Mouse (Mus musculus) inflammation-experienced regulatory T-cells, adult 6 months (primary cell): ENCODE results near the gene Akap14. TPM values are rescaled to one million over a fixed set of nuclear protein-coding genes. Genes with fewer than 3 reads are reported as not detected.
"Not testable (repeated sequence)": the region's sequence is repeated elsewhere in the genome, so short reads cannot be mapped to it uniquely, and the experiment has no call there.

ENCODE experiments used
- ATAC-seq: one replicate; pipeline ENCODE4 v1.8.0; 2017
- polyA plus RNA-seq, 3 experiments: library from polyadenylated mRNA; unstranded; fragments of 100-300 nt; shearing (Covaris generic); gene quantifications; one replicate each; pipeline ENCODE4 v1.2.1; 2017

Gene Akap14
- under 1 TPM in 2 of 3 experiments, not detected in 1; 0.33 to 0.53 TPM for polyA plus RNA-seq

DNA sequence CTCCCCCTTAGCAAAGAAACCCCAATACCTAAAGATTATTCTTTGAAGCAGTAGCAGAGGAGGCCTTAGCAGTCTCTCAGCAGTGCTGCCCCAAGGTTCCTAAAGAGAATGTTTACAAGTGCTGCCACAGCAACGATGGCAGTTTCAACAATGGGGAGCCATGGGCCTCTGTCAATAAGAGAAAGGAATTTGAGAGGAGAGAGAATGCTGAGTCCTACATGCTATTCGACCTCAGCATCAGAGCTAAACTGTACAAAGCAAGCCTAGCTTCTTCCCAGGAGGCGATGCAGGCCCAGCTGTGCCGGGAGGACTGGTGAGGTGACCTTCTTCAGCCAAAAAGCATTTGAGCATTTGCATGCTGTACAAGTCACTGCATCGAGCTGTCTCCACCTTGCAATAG lies at the start of gene Akap14:
Akap14 (minus strand) TSS at position 101 of the 400 bp plus-strand sequence.
- no peak for ATAC-seq

DNA sequence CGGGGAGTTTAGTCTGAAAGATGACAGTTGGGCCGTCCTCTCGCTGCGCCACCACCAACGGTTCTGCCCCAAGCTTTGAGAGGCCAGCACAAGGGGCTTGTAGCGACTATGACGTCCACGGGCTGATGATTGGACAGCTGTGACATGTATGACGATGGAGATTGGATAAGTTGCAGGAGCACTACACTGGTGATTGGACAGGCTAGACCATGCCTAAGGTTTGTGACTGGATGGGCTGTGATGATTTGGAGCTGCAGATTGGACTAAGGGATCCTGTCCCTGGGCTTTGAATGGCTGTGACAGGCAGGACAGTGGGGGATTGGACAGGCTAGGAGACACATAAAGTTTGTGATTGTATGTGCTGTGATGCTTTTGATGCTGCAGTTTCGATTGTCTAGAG lies 42.3 kb upstream of the Akap14 start, which contains the start of gene Gm9:
Gm9 (minus strand) TSS at position 101 of the 400 bp plus-strand sequence.
- no peak for ATAC-seq

DNA sequence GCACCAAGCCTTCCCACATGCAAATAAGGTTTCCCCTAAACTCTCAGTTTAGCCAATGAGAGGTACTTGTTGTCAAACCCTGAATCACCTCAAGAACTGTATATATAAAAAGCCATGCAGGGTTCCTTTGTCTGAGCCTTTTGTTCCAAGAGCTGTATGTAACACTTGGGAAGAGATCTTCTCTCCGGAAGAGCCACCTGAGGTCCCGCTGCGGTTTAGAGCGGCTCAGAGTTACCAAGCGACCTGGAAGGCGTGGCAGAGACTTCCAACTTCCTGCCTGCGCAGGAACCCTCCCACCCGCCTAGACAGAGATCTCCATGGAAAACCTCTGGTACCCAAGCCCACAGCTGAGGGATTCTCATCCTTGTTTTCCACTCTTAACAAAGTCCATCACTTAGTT lies 30.0 kb upstream of the Akap14 start:
- ATAC-seq = no peak

DNA sequence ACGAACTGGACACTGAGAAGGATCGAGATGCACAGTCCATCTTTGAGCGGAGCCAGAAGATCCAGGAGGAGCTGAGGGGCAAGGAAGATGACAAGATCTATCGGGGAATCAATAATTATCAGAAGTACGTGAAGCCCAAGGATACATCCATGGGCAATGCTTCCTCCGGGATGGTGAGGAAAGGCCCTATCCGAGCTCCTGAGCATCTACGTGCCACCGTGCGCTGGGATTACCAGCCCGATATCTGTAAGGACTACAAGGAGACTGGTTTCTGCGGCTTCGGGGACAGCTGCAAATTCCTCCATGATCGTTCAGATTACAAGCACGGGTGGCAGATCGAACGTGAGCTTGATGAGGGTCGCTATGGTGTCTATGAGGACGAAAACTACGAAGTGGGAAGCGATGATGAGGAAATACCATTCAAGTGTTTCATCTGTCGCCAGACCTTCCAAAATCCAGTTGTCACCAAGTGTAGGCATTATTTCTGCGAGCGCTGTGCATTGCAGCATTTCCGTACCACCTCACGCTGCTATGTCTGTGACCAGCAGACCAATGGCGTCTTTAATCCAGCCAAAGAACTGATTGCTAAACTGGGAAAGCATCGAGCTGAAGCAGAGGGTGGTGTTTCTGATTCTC lies 23.2 kb upstream of the Akap14 start:
- peak; percentile 40 for ATAC-seq

GRCm38 (mm10) chrX:37191105-37191743 lies 22.6 kb upstream of the Akap14 start, which contains the start of the genes Ndufa1 and Rnf113a1:
Gene Ndufa1 (minus strand): TSS chrX:37191163.
Gene Rnf113a1 (plus strand): TSS chrX:37191245.
- peak; percentile 82 for ATAC-seq

- peak; percentile 12 for ATAC-seq
These were observed 22.1 kb upstream of the Akap14 start for GRCm38 (mm10) chrX:37190755-37191104.

DNA sequence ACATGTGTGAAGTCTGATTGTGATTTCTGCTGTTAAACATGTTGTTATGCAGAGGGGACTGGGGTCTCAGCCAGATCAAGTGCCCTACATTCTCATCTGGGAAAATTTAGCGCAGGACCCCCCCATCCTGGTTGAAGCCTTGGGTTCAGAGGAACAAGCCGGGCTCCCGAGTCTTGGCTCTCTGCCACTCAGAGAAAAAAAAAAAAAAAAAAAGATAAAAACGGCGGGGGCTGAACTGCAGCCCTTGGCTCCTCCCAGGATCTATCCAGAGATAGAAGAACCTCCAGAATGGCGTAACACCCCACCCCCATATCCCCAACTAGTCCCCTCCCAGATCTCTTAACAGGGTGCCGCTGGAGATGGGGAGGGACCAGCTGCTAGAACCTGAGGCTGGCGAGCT lies 15.8 kb upstream of the Akap14 start:
- not testable (repeated sequence) for ATAC-seq

DNA sequence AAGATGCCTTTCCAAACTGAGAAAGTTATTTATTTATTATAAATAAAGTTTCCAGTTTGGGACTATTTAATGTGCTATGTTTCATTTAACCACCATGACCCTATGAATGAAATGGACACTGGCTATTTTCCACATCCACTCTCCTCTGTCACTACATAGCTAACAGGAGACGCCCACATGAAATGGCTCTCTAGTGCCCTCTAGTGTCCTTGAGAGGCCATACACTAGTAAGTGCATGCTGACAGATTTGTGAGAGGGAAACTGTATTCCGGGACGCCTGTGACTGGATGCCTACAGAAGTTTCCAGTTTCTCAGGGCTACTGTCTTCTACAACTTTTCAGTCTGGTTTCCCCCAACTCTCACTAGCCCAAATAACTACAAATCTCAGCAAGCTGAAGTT lies 1.6 kb downstream of the Akap14 start:
- peak; percentile 77 for ATAC-seq

- ATAC-seq = no peak
These were observed 5.5 kb downstream of the Akap14 start for GRCm38 (mm10) chrX:37163115-37163514.

DNA sequence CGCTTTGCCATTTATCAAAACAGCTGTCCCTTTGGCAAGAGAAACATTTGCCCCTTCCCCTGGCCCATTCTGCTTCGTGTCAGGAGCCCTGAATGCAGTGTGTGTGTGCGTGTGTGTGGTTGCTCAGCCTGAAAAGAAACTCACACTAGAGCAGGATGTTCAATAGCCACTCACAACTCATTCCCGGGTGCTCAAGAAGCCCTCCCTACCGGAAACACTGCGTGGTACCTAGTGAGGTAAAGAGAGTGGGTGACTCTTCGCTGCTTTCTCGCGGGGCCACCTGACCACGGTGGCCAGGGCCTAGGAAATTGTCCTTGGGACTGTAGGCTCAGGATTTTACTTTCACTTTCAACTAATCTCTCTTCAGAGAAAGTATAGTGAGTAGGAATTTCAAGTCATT lies 7.5 kb downstream of the Akap14 start:
- ATAC-seq = peak; percentile 81

DNA sequence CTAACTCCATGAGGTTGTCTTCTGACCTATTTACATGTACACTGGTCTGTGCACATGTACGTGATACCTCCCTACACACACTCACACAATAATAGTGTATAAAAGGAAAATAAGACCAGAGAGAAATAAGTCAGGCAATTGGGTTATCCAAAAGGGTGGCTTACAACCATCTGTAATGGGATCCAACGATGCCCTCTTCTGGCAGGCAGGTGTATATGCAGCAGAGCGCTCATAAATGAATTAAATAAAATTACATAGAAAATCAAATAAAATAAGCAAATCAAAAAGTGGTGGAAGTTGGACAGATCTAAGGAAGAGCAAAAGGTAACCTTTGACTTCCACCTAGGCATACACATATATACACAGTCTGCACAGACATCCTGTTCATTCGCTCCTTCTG lies 10.8 kb downstream of the Akap14 start:
- peak; percentile 62 for ATAC-seq

DNA sequence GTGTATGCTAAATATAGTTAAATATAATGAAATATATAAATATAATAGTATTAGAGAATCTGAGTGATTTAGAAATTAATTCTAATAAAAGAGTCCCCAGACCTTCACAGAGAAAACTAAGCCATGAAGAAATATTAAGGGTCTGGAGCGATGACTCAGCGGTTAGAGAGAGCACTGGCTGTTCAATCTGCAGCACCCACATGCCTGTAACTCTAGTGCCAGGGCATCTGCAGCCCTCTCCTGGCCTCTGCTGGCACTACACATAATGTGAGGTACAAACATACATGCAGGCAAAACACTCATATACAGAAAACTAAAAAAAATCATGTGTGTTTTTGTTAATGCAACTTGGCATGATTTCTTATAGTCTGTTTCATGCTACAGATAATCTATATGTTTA lies 23.7 kb downstream of the Akap14 start:
- ATAC-seq = peak; percentile 58

GRCm38 (mm10) chrX:37144498-37144897 lies 24.1 kb downstream of the Akap14 start:
- ATAC-seq = not testable (repeated sequence)

DNA sequence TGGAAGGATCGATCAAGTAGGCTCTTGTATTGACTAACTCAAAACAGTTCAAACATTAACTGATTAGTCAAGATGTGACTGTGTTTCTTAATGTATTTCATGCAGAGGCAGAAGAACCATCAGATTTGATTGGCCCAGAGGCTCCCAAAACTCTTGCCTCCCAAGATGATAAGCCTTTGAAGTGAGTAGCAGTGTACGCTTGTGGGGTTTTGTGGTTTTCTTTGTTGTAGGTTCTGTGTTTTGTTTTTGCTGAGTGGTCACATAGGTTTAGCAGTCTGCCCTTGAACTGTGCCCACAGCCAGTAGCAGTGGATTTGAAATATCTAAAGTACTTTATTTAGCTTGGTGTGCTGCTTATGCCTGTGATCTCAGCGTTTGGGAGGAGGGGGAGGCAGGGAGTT lies 26.9 kb downstream of the Akap14 start:
- peak; percentile 87 for ATAC-seq

DNA sequence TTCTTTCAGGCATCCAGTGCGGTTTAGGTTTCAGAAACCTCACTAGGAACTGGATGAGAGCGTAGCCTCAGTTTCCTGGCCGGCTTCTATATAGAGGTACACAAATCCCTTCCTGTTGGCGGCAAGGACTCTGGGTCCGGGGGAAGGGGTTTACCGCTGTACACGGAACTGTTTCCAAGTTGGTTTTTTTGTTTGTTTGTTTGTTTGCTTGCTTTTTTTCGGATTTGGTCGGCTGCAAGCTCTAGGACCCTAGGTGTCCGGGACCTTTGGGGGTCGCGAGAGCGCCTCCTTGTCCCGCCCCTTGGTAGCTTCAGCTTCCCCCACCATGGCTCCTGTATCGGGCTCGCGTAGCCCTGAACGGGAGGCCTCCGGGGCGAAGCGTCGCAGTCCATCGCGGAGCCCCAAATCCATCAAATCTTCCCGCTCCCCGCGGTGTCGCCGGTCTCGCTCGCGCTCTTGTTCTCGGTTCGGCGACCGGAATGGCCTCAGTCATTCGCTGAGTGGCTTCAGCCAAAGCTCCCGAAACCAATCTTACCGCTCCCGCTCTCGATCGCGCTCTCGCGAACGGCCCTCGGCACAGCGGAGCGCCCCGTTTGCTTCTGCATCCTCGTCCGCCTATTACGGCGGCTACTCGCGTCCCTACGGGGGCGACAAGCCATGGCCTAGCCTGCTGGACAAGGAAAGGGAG lies 41.8 kb downstream of the Akap14 start, which contains the start of gene Nkap:
Nkap (plus strand) TSS at position 125 of the 688 bp plus-strand sequence.
- peak; percentile 86 for ATAC-seq

DNA sequence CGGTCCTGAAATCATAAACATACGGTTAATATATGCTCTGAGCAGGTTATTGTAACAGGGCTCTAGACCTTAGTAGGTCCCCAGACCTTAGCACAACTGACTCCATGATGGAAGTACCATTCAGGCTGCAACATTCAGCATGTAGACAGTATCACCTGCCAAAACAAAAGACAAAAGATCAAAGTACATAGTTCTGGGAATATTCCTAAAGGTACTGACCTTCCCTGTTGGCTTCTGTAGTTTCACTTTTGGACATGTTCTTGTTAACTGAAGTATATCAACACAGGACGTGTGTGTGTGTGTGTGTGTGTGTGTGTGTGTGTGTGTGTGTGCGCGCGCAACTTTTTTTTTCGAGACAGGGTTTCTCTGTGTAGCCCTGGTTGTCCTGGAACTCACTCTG lies 43.1 kb downstream of the Akap14 start:
- no peak for ATAC-seq

- ATAC-seq = no peak
These were observed 48.4 kb downstream of the Akap14 start for GRCm38 (mm10) chrX:37120212-37120611.

DNA sequence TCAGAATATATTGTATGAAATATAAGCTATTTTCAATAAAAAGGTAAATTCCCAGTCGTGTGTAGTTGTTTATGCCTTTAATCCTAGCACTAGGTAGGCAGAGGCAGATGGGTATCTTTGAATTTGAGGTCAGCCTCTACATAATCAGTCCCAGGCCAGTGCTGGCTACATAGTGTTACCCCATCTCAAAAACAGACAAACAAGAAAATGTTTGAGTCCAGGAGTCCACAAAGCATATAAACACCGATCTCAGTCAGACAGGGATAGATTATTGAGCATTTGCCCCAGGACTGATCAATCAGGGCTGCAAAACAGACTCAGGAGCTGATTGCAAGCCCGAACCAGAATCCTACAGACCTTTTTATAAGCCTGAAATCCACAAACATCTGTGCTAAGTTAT lies 49.1 kb downstream of the Akap14 start:
- ATAC-seq = no peak

DNA sequence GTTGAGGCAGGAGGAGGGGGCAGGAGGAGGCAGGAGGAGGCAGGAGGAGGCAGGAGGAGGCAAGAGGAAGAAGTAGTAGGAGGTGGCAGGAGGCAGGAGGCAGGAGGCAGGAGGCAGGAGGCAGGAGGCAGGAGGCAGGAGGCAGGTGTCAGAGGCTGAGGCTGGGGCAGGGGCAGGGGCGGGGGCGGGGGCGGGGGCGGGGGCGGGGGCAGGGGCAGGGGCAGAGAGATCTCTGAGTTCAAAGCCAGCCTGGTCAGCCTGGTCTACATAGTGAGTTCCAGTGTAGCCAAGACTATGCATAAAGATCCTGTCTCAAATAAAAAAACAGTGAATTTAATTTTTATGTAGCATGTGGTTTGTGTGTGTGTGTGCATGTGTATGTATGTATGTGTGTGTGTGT lies 51.6 kb downstream of the Akap14 start:
- no peak for ATAC-seq

GRCm38 (mm10) chrX:37110881-37111193 lies 57.8 kb downstream of the Akap14 start:
- no peak for ATAC-seq

DNA sequence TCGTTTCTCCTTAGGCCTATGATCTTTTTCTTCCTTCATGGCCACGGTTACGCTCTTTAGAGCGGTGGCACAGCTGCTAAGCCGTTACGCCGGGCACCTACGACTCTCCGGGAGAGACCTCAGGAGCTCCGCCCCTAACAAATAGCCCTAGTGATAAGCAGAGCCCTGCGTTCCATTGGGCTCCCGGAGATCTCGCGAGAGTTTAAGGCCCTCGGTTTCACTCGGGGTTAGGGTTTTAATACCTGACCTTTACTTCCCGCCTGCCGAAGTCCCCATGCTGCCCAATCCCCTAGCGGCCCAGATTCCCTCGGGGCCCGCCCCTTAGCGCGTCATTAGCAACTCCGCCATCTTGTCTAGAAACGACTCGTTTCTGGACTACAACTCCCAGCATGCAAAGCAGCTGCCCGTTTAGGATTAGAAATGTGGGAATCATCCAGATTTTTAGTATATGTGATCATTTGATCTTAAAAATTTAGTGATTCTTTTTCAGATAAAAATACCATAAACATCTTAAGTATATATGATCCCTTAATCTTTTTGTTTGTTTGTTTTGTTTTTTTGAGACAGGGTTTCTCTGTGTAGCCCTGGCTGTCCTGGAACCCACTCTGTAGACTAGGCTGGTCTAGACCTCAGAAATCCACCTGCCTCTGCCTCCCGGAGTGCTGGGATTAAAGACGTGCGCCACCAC lies 58.3 kb downstream of the Akap14 start, which contains the start of gene Upf3b:
Upf3b (minus strand) TSS at position 130 of the 688 bp plus-strand sequence.
- ATAC-seq = peak; percentile 98

DNA sequence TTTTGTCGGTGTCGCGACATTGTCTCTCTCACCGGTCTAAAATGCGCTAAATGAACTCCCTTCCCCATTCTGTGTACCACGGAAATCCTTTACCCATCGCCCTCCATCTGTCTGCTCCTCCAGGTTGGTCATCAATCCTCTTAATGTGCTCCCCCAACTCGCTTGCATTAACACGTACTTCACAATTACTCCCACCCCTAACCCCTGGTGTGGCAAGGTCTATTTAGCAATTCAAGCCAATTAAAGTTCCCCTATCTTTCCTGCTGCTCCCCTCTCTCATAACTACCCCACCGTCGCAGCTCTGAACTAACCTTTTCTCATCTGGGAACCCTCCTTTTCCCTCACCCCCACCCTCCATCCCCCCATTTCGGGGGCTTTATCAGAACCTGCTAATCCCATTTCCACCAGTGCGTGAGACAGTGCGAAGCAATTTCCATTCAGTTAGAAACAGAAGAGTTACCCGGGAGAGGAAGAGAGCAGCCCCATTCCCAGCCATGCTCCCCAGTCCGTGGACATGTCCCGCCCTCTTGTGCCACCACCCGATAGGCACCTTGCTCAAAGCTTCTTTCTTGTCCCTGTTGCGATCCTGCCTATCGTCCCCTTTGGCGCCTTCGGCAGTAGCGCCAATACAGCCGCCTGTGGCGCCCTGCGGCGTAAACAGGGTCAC lies 59.0 kb downstream of the Akap14 start:
- ATAC-seq = peak; percentile 27
